Mouse (Mus musculus) heart, adult 2 months (tissue): Measurements from ENCODE around the gene Ttc28. TPM values are rescaled to one million over a fixed set of nuclear protein-coding genes. Genes with fewer than 3 reads are reported as not detected.
A peak's percentile ranks its signal among the peaks of the same experiment; 100 is the strongest.

Source experiments
- DNase-seq, 2 experiments: peaks; one replicate each; pipeline ENCODE4 v3.0.0; 2021
- H3K27ac ChIP-seq: fragments of 200-600 bp; 2 replicates; pipeline ENCODE4 v1.8.1; 2022
- H3K27me3 ChIP-seq: fragments of 200-500 bp; 2 replicates; pipeline ENCODE4 v1.6.1; 2012; ENCODE audit warnings: mild to moderate bottlenecking, low read length, inconsistent platforms, mixed read lengths; ENCODE audit not compliant: control insufficient read depth, insufficient read depth
- H3K36me3 ChIP-seq: fragments of 200-500 bp; 2 replicates; pipeline ENCODE4 v1.6.1; 2012; ENCODE audit warnings: low read length, inconsistent platforms; ENCODE audit not compliant: control insufficient read depth, insufficient read depth
- H3K4me1 ChIP-seq: fragments of 200-500 bp; 2 replicates; pipeline ENCODE4 v1.6.1; 2011; ENCODE audit warnings: low read length; ENCODE audit not compliant: control insufficient read depth, insufficient read depth
- H3K4me3 ChIP-seq: fragments of 200-600 bp; 2 replicates; pipeline ENCODE4 v1.8.1; 2022
- H3K79me2 ChIP-seq: fragments of 200-500 bp; replicated peaks from 2 replicates; pipeline ENCODE4 v1.6.1; 2012; ENCODE audit warnings: mild to moderate bottlenecking, inconsistent platforms, low read length, moderate library complexity, mixed read lengths; ENCODE audit not compliant: control insufficient read depth, insufficient read depth
- H3K9ac ChIP-seq: fragments of 200-500 bp; 2 replicates; pipeline ENCODE4 v1.6.1; 2012; ENCODE audit warnings: low read depth, mild to moderate bottlenecking, control low read depth, inconsistent platforms, low read length, mixed read lengths
- CTCF ChIP-seq: fragments of 200-600 bp; IDR thresholded peaks from 2 replicates; pipeline ENCODE4 v1.8.1; 2022; ENCODE audit warnings: antibody characterized with exemption, mild to moderate bottlenecking, moderate library complexity
- EP300 ChIP-seq: fragments of 200-500 bp; IDR thresholded peaks from 2 replicates; pipeline ENCODE4 v1.6.1; 2011; ENCODE audit warnings: low read depth, low read length, control low read depth; ENCODE audit not compliant: insufficient read depth
- POLR2A ChIP-seq: fragments of 200-500 bp; IDR thresholded peaks from 2 replicates; pipeline ENCODE4 v1.6.1; 2011; ENCODE audit warnings: mild to moderate bottlenecking, low read depth, low read length, control low read depth; ENCODE audit not compliant: insufficient read depth
- WGBS: fragments of 180-500 bp; shearing (Covaris S2); methylation state at CpG from one replicate; pipeline ENCODE4 v1.1.7; 2018; 5-methylcytosine and 5-hydroxymethylcytosine counted together
- intact Hi-C: fragments of 180-260 bp; cut with DNase I; formaldehyde crosslinking; loops from one replicate; pipeline ENCODE4 v1.15.1; 2025
- polyA plus RNA-seq: library from polyadenylated mRNA; depleted of rRNA; stranded (reverse); fragments of >200 nt; gene quantifications from 2 replicates; pipeline ENCODE4 v1.2.3, GENCODE M21; 2012
- total RNA-seq, 2 experiments: library from RNA; stranded (reverse); gene quantifications; 2 replicates each; pipeline ENCODE4 v1.2.3; 2021

The Ttc28 gene
- total and polyA plus RNA-seq, 3 experiments, result 7.2 to 15.0 (median 12.3) TPM

DNA sequence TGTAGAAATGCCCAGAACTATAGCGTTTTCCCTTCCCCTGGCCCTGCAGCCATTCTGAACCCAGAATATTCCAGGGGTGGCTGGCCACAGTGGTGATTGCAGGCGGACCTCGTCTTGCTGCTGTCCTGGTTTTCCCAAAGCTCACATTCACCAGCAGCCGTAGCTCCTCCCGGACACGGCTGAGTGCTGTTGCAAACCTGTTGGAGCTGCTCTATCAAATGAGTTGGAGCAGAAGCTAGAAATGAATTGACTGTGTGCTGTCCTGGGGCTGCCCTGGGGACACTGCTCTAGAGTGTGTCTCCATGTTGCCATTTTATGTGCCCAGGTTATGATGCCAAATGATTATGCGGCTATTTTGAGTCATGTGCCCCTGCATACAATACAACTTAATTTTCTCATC lies 254.2 kb downstream of the Ttc28 start:
- Histone ChIP-seq H3K4me1 (peaks cover 15% of the 10 kb centered on the region), H3K4me3 (no peak overlapping the region), H3K9ac (no peak overlapping the region), H3K27ac (no peak overlapping the region), H3K27me3 (no peaks in the 10 kb centered on the region), H3K79me2 (no peaks in the 10 kb centered on the region), H3K36me3 (no peaks in the 10 kb centered on the region; the same call in 1 of the 2 replicates)
- no peak for TF ChIP-seq POLR2A
- TF ChIP-seq EP300, result no peak
- no peak for TF ChIP-seq CTCF
- intact Hi-C loops, result no loop called here
- 90% methylated on average over 7 of the region's 7 CpGs for WGBS
- DNase-seq, result no peak

DNA sequence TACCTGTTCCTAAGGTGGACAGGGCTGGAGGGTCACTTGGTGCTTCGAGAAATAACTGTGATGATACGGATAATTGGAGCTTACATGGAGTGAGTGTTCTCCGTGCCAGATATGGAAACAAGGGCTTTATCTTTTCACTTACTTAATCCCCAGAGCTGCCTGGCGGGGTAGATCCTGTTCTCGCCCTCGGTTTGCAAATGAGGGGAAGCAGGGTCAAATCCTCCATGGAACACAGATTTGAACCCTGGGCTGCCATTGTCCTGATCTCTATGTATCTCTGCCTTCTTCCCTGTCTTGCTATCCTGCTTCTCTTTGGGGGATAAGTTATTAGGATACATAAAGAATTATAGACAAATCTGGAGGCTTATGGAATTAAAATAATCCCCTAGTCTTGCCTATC lies 257.7 kb downstream of the Ttc28 start:
- DNase-seq, result no peak
- intact Hi-C loops, result no loop called here
- 63% methylated on average over 6 of the region's 6 CpGs for WGBS
- TF ChIP-seq CTCF (no peak), EP300 (no peak), POLR2A (no peak)
- Histone ChIP-seq H3K27ac (no peak overlapping the region), H3K36me3 (no peaks in the 10 kb centered on the region; the same call in 1 of the 2 replicates), H3K9ac (no peak overlapping the region), H3K27me3 (no peaks in the 10 kb centered on the region), H3K4me1 (peaks cover 24% of the 10 kb centered on the region), H3K79me2 (no peaks in the 10 kb centered on the region), H3K4me3 (no peak overlapping the region)

DNA sequence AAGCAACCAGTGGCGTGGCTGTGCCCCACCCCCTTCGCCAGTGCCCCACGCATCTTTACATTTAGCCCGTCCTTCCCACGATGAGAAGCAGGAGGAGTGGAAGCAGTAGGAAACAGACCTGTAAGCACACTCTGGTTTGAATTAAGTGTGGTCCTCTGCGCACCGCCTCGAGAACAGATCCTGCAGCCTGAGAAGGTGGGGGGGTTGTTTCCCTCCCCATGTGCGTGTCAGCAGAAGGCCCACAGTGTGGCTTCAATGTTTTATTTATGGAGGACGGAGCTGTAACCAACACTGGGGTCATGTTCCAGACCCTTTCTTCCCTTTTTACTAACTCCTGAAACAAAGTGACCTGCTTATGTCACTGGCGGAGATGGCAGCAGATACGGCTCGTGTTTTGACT lies 258.1 kb downstream of the Ttc28 start:
- H3K4me1 ChIP-seq, result peaks cover 24% of the 10 kb centered on the region
- no peaks in the 10 kb centered on the region for H3K79me2 ChIP-seq
- H3K27ac ChIP-seq, result no peak overlapping the region
- no peaks in the 10 kb centered on the region for H3K27me3 ChIP-seq
- DNase-seq, result no peak
- no peaks in the 10 kb centered on the region; the same call in 1 of the 2 replicates for H3K36me3 ChIP-seq
- 85% methylated on average over 13 of the region's 13 CpGs for WGBS
- no peak overlapping the region for H3K4me3 ChIP-seq
- intact Hi-C loops, result no loop called here
- no peak for TF ChIP-seq POLR2A
- no peak for TF ChIP-seq EP300
- no peak for TF ChIP-seq CTCF
- no peak overlapping the region for H3K9ac ChIP-seq

DNA sequence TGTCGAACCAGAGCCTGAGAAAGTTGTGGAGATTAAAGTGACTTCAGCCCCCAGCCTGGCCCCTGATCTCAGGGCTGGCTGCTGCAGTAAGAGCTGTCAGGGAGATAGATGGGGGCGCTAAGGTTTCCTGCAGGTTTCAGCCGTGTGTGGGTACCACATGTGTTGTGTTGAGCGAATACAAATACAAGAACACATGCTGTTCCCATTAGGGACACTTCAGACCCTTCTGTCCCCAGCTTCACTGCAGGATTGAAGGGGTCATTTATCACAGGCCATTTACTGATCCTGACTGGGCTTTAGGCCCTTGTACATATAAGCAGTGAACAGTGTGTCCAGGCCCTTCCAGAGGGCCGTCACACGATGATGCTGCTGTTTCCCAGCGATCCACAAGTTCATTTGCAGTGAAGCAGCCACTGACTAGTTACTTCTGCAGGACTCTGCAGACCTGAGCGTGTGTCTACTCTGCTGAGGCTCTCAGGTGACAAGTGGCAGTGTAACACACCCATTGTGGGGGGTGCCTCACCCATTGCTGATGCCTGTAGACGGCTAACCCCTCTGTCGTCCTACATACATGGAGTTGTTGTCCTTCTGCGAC lies 258.7 kb downstream of the Ttc28 start:
- intact Hi-C loops, result no loop called here

DNA sequence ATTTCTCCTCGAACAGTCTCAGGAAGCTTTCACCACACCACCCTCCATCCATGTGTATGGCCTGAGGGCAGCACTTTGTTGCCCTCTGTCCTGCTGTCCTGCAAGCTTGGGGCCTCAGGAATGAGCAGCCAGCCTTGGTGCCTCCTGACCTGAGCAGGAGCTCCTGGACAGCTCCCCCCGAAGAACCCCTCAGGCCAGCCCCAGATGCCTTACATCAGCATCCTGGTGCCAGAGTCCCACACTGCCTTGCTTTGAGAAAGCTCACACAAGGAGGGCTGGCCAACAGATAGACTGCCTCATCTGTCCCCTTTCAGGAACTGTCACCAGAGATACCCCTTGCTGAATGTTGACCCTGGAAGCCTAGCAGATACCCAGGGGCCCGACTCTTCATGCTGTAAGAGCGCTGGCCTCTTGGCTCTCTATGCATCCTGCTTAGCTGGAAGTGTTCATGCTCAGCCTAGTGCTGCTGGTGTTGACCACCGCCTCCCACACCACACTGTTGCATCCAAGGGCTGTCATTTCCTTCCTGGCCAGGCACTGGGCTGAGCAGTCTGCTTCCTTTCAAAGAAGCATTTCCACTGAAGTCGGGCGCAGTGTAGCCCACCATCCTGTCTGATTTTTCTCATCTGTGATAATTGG lies 259.4 kb downstream of the Ttc28 start:
- Histone ChIP-seq H3K27ac (peak overlapping the region; percentile 66), H3K27me3 (no peaks in the 10 kb centered on the region), H3K4me1 (peaks cover 24% of the 10 kb centered on the region), H3K9ac (peak overlapping the region; percentile 7), H3K79me2 (no peaks in the 10 kb centered on the region), H3K36me3 (no peaks in the 10 kb centered on the region; the same call in 1 of the 2 replicates), H3K4me3 (no peak overlapping the region)
- TF ChIP-seq EP300 (peak; percentile 64; the same call in 1 of the 2 replicates), CTCF (no peak), POLR2A (peak; percentile 57; the same call in 1 of the 2 replicates)
- WGBS, result 28% methylated on average over 7 of the region's 7 CpGs
- intact Hi-C loops, result no loop called here
- peak; percentile 57 to 61 for DNase-seq

More for the DNA sequence above, 258.7 kb downstream of the Ttc28 start:
- no peaks in the 10 kb centered on the region; the same call in 1 of the 2 replicates for H3K36me3 ChIP-seq
- TF ChIP-seq EP300 (no peak), CTCF (no peak), POLR2A (no peak)
- H3K27ac ChIP-seq, result peak overlapping the region; percentile 22; the same call in 1 of the 2 replicates
- 53% methylated on average over 11 of the region's 11 CpGs for WGBS
- no peak overlapping the region; the same call in 1 of the 2 replicates for H3K9ac ChIP-seq
- peaks cover 24% of the 10 kb centered on the region for H3K4me1 ChIP-seq
- no peak for DNase-seq
- no peak overlapping the region for H3K4me3 ChIP-seq
- no peaks in the 10 kb centered on the region for H3K79me2 ChIP-seq
- no peaks in the 10 kb centered on the region for H3K27me3 ChIP-seq

DNA sequence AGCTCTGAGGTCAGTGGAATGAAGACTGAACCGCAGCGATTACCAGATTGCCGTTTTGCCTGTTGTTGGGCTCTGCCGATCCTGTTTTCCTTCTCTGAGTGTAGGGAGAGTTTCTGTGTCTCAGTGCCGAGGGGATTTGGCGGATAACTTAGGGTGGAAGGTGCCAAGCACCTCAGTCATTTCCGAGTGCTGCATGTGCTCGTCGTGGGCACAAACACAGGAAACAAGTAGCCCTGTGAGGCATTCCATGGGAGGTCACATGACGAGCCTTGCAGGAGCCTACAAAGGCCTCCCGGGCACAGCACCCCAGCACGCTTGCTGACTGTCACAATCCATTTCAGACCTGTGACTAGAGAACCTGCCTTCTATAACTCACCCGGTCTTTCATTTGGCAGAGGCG lies 260.0 kb downstream of the Ttc28 start:
- H3K4me3 ChIP-seq, result no peak overlapping the region
- H3K27me3 ChIP-seq, result no peaks in the 10 kb centered on the region
- peak overlapping the region; percentile 66 for H3K27ac ChIP-seq
- TF ChIP-seq CTCF (no peak), EP300 (0 out of 2 replicates have a peak, but pooled peaks have one; percentile 5)
- H3K9ac ChIP-seq, result peak overlapping the region; percentile 3
- intact Hi-C loops, result no loop called here
- H3K79me2 ChIP-seq, result peaks cover 2% of the 10 kb centered on the region; the same call in 1 of the 2 replicates
- H3K36me3 ChIP-seq, result no peaks in the 10 kb centered on the region; the same call in 1 of the 2 replicates
- peak in 1 of 2 experiments; percentile 46 for DNase-seq
- WGBS, result 31% methylated on average over 14 of the region's 14 CpGs
- peaks cover 24% of the 10 kb centered on the region for H3K4me1 ChIP-seq
